Mouse (Mus musculus) liver, adult 2 months (tissue): Measurements from ENCODE around the gene Duox1. TPM values are rescaled to one million over a fixed set of nuclear protein-coding genes. Genes with fewer than 3 reads are reported as not detected.

Source experiments
- DNase-seq: peaks from one replicate; pipeline ENCODE4 v3.0.0-alpha.2; 2011; ENCODE audit warnings: low read depth, low spot score; ENCODE audit errors: extremely low read depth
- H3K27ac ChIP-seq: fragments of 200-500 bp; replicated peaks from 2 replicates; pipeline ENCODE4 v1.5.1; 2012; ENCODE audit warnings: low read depth, mild to moderate bottlenecking, control low read depth, inconsistent platforms, low read length; ENCODE audit not compliant: insufficient read depth
- H3K27me3 ChIP-seq: fragments of 200-500 bp; 2 replicates; pipeline ENCODE4 v1.6.1; 2012; ENCODE audit warnings: mild to moderate bottlenecking, moderate library complexity, low read length, inconsistent platforms; ENCODE audit not compliant: control insufficient read depth, insufficient read depth
- H3K36me3 ChIP-seq: fragments of 200-500 bp; 2 replicates; pipeline ENCODE4 v1.6.1; 2012; ENCODE audit warnings: low read length, inconsistent platforms; ENCODE audit not compliant: control insufficient read depth, insufficient read depth
- H3K4me1 ChIP-seq: fragments of 200-500 bp; 2 replicates; pipeline ENCODE4 v1.6.1; 2011; ENCODE audit warnings: low read length; ENCODE audit not compliant: control insufficient read depth, insufficient read depth
- H3K4me3 ChIP-seq: fragments of 200-500 bp; 2 replicates; pipeline ENCODE4 v1.5.1; 2011; ENCODE audit warnings: low read depth, mild to moderate bottlenecking, control low read depth, low read length, moderate library complexity; ENCODE audit not compliant: insufficient read depth
- H3K79me2 ChIP-seq: fragments of 200-500 bp; 2 replicates; pipeline ENCODE4 v1.6.1; 2012; ENCODE audit warnings: inconsistent platforms, mild to moderate bottlenecking, low read length, moderate library complexity; ENCODE audit not compliant: control insufficient read depth, insufficient read depth
- H3K9ac ChIP-seq: fragments of 200-500 bp; 2 replicates; pipeline ENCODE4 v1.6.1; 2012; ENCODE audit warnings: low read depth, mild to moderate bottlenecking, control low read depth, inconsistent platforms, low read length
- CTCF ChIP-seq: fragments of 200-500 bp; IDR thresholded peaks from 2 replicates; pipeline ENCODE4 v1.5.1; 2011; ENCODE audit warnings: low read depth, low read length, control low read depth
- POLR2A ChIP-seq: fragments of 200-500 bp; IDR thresholded peaks from 2 replicates; pipeline ENCODE4 v1.6.1; 2011; ENCODE audit warnings: low read length, control low read depth; ENCODE audit not compliant: insufficient read depth; ENCODE audit errors: extremely low read depth
- WGBS: fragments of 180-500 bp; shearing (Covaris S2); methylation state at CpG from one replicate; pipeline ENCODE4 v1.1.7; 2018; 5-methylcytosine and 5-hydroxymethylcytosine counted together
- polyA plus RNA-seq: library from polyadenylated mRNA; depleted of rRNA; stranded (reverse); fragments of >200 nt; gene quantifications from 2 replicates; pipeline ENCODE4 v1.2.3, GENCODE M21; 2012
- total RNA-seq: library from RNA; depleted of rRNA; stranded (reverse); fragments of >200 nt; gene quantifications from 2 replicates; pipeline ENCODE4 v1.2.3, GENCODE M21; 2014

Duox1 gene
- total and polyA plus RNA-seq, 2 experiments, result not detected

- Histone ChIP-seq H3K27ac (no peak overlapping the region), H3K27me3 (peaks cover 40% of the 10 kb centered on the region), H3K36me3 (no peaks in the 10 kb centered on the region), H3K79me2 (no peaks in the 10 kb centered on the region), H3K4me3 (no peak overlapping the region), H3K4me1 (peaks cover 15% of the 10 kb centered on the region), H3K9ac (no peak overlapping the region)
- 5% methylated on average over 35 of the region's 35 CpGs for WGBS
- TF ChIP-seq POLR2A, result no peak
- TF ChIP-seq CTCF, result no peak
- no peak for DNase-seq
Observed at GRCm38 (mm10) chr2:122297271-122298095, 18.0 kb upstream of the Duox1 start.

GRCm38 (mm10) chr2:122298096-122298499 lies 17.4 kb upstream of the Duox1 start, which contains the start of gene Duox2:
Gene Duox2 (minus strand): TSS chr2:122298449.
- Histone ChIP-seq H3K9ac (no peak within 1 kb of the TSS), H3K27ac (no peak within 1 kb of the TSS), H3K79me2 (no peaks in the 10 kb centered on the region), H3K4me1 (peaks cover 15% of the 10 kb centered on the region), H3K4me3 (no peak within 1 kb of the TSS; the same call in 1 of the 2 replicates), H3K36me3 (no peaks in the 10 kb centered on the region), H3K27me3 (peaks cover 40% of the 10 kb centered on the region)
- no peak for TF ChIP-seq CTCF
- TF ChIP-seq POLR2A, result no peak
- no peak for DNase-seq
- WGBS, result 8% methylated on average over 13 of the region's 13 CpGs

DNA sequence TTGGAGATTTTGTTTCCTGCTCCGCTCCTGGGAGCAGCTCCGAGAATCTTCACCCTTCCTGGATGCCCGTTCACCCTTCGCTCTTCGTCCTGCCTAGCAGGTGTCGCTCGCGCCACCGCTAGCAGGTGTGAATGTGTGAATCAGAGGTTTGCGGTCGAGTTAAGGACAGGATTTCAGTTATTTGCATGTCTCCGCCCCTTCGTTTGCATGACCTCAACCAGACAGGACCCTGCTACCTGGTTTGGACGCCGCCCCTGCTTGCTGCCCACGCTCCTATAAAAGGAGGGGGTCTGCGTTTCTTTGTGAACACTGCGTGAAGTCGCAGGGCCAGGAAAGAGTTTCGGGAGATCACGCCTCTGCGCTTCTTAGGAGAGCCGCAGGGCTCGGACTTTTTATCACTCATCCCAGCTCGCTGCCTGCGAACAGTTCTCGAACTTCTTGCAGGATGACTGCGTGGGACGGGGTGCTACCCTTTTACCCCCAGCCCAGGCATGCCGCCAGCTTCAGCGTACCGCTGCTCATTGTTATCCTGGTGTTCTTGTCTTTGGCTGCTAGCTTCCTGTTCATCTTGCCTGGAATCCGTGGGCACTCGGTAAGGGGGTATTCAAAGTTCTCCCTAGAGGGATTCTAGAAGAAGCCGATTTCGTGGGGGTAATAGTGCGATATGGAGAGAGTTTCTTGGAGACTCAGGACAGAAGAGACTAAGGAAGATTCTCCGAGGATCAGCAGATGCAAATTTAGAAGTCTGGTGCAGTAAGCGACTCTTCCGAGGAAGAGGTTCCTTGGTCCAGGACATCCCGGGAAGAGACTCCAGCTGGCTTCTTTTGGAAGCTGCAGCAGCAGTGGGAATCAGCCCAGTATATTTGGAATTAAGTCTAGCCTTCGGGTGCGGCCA lies 16.6 kb upstream of the Duox1 start, which contains the start of gene Duoxa2:
Gene Duoxa2, plus strand, starts transcription at position 305 of the 895 bp plus-strand sequence.
- no peak within 1 kb of the TSS for H3K27ac ChIP-seq
- DNase-seq, result peak; percentile 28
- TF ChIP-seq POLR2A (no peak), CTCF (no peak)
- H3K9ac ChIP-seq, result no peak within 1 kb of the TSS
- H3K36me3 ChIP-seq, result no peaks in the 10 kb centered on the region
- H3K4me1 ChIP-seq, result peaks cover 15% of the 10 kb centered on the region
- H3K4me3 ChIP-seq, result no peak within 1 kb of the TSS; the same call in 1 of the 2 replicates
- no peaks in the 10 kb centered on the region for H3K79me2 ChIP-seq
- H3K27me3 ChIP-seq, result peaks cover 40% of the 10 kb centered on the region
- WGBS, result 3% methylated on average over 43 of the region's 43 CpGs

DNA sequence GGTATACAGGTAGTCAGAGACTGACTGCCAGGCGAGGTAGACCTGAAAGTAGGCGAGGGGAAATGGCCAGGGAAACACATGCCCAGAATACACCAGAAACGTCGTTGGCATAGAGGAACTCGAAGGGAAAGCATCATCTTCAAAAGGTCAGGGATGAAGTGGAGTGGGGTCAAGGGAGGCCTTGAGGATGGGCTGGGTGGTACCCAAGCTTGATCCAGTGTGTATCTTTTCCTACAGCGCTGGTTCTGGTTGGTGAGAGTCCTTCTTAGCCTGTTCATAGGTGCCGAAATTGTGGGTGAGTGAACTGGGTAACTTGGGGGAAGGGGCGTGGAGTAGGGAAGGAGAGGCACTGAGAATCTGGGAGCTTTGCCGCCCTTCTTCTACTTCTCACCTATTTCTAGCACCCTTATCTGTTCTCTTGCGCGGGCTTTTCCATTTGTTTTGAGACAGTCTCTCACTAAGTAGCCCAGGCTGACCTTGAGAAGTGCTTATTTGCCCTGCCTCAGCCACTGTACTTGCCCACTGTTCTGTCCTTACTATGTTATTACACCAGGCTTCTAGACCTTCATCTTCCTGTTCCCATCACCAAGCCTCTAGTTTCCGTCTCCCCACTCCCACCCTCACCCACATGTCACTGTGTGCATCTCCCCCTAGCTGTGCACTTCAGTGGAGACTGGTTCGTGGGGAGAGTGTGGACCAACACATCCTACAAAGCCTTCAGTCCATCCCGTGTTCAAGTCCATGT lies 15.4 kb upstream of the Duox1 start:
- no peak overlapping the region for H3K9ac ChIP-seq
- no peaks in the 10 kb centered on the region for H3K36me3 ChIP-seq
- peaks cover 39% of the 10 kb centered on the region for H3K27me3 ChIP-seq
- no peak overlapping the region for H3K27ac ChIP-seq
- no peak overlapping the region for H3K4me3 ChIP-seq
- WGBS, result 30% methylated on average over 14 of the region's 14 CpGs
- H3K4me1 ChIP-seq, result peaks cover 15% of the 10 kb centered on the region
- TF ChIP-seq POLR2A (no peak), CTCF (no peak)
- H3K79me2 ChIP-seq, result no peaks in the 10 kb centered on the region
- DNase-seq, result no peak

GRCm38 (mm10) chr2:122300656-122301020 lies 14.8 kb upstream of the Duox1 start:
- no peak overlapping the region for H3K27ac ChIP-seq
- H3K36me3 ChIP-seq, result no peaks in the 10 kb centered on the region
- H3K9ac ChIP-seq, result no peak overlapping the region
- no peak for DNase-seq
- TF ChIP-seq CTCF (no peak), POLR2A (no peak)
- H3K27me3 ChIP-seq, result peaks cover 38% of the 10 kb centered on the region
- 7% methylated on average over 14 of the region's 14 CpGs for WGBS
- H3K4me1 ChIP-seq, result peaks cover 15% of the 10 kb centered on the region
- H3K79me2 ChIP-seq, result no peaks in the 10 kb centered on the region
- no peak overlapping the region for H3K4me3 ChIP-seq
